Mouse (Mus musculus): ENCODE data around the gene Osgepl1. TPM values are rescaled to one million over a fixed set of nuclear protein-coding genes. Genes with fewer than 3 reads are reported as not detected.

Osgepl1 gene
- 17.2 and 19.8 TPM in 2 replicates for polyA plus RNA-seq (2012; rRNA removed)

DNA sequence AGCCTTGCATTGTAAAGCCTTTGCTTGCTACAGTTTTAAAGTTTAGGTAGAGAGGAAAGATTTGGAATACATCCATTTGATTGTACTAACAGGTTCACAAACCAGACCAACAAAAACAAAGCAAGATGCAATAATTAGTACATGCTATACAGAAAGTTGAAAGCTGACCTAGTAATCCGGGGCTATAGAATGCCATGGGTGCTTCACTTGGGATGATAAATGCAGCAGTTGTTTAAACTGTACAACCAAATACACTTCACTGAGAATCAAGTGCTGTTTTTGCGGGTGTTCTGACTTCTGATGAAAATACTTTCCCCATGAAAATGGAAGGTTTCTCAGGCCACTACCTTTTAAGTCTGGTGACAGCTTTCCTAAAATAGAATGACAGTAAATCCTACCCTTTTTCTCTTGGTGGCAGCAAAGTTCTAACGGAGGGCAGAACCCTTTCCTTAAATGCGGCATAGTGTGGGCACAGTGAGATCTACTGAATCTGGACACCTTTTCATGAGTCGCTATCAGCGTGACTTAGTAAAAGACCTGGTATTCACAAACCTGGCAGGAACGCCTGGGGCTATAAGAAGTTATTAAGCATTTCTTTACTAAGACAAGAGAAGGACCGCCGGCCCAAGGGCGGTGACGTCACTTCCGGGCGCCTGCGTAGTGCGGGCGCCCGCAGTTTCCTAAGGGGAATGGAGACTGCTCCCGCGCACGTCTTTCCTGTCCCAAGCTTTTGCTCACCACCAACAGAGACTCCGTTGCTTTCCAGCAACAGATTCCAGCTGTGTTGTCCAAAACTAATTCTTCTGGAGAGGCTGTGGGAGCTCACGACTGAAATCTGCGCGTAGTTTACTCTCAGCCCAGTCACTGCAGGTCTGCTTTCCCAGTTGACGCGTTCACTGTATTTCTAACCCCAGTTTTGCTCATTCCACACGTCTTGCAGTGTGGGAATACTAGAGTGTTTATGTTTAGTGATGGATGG is at the start of gene Osgepl1:
Gene Osgepl1 (plus strand): TSS at position 636 of the 979 bp plus-strand sequence.

DNA sequence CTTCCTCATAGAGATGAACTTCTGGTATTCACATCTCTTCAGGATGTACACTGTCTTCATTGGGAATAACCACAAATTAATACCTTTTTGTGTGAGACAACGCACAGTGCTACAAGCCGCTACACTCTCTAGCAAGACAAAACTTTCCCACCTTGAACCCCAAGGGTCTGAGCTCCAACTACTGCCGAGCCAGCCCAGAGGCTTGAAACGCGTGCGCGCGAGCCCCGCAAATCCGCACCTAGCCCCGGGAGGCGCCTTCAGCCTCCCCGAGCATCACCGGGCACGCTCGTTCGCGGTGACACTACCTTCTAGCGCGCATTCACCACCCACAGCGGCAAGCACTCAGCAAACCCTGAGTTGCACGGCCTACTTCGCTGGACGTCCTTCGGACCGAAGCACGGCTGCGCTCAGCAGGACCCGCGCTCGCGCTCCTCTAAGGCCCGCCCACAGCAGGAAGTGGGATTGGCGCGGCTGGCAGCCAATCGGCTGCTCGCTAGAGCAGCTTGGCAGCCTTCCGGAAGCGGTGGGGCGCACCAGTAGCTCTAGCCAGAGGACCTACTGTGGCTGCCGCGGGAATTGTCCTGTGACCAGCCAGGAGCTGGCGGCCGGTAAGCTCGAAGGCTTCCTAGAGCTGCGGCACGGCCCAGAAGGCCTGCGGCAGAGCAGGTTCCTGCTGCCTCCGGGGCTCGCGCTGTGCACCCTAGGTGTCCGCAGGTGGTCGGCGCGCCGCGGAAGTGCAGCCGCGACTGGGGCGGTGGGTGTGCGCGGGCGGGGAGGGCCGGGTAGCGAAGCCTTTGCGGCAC is 16.6 kb upstream of the Osgepl1 start, which contains the start of the genes Pms1, Ormdl1 and Gm28778:
Gene Pms1 (minus strand): TSS at position 438 of the 803 bp plus-strand sequence.
Gene Ormdl1 (plus strand): TSS at position 515 of the 803 bp plus-strand sequence.
Gene Gm28778 (plus strand): TSS at position 531 of the 803 bp plus-strand sequence.

DNA sequence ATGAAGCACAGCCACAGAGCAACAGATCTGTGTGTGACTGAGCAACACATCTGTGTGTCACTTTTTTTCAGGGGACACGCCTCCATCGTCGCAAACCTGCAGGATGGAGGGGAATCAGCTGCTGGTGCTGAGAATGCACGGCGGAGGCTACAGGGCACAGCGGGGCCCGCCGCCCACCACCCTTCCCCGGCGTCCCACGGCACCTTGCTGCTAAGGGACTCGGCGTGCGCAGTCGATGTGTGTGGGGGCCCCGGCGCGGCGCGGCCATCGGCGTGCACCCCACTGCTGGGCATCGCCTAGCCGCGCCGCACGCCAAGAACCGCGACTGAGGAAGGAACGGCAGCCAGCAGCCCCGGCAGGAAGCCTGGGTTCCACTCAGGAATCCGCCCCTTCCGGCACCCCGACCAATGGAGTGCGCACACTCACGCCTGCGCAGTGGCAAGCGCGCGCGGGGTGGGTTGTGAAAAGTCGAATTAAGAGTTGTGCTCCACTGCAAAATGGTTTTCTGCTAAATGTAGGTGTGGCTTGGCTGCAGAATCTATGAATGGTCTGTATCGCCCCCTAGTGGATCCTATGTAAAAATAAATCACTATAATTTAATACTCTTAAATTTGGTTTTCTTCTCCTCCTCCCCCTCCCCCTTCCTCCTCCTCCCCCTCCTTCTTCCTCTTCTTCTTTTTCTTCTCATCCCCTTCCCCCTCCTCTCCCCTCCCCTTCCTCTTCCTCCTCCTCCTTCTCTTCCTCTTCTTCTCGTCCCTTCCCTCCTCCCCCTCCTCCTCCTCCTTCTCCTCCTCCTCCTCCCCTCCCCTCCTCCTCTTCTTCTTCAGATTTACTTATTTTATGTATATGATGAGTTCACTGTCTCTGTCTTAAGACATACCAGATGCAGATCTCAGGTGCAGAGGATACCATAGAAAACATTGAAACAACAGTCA is 39.2 kb downstream of the Osgepl1 start, which contains the start of the genes Asdurf, Gm28551 and Asnsd1:
Gene Asdurf (minus strand): TSS at position 293 of the 935 bp plus-strand sequence.
Gene Gm28551 (minus strand): TSS at position 341 of the 935 bp plus-strand sequence.
Gene Asnsd1 (minus strand): TSS at position 426 of the 935 bp plus-strand sequence.

Other genes starting within 250 kb of the Osgepl1 start
- 0.27 TPM in 1 of 2 replicates, not detected in the other for gene 1700019A02Rik, start 126.0 kb upstream of the Osgepl1 start, polyA plus RNA-seq (2012; rRNA removed)
- 5.7 and 7.0 TPM in 2 replicates for gene Pms1, start 16.6 kb upstream of the Osgepl1 start, polyA plus RNA-seq (2012; rRNA removed)
- gene Ormdl1, start 16.5 kb upstream of the Osgepl1 start, polyA plus RNA-seq (2012; rRNA removed), result 32.9 and 38.2 TPM in 2 replicates
- gene Gm28778, start 16.5 kb upstream of the Osgepl1 start, polyA plus RNA-seq (2012; rRNA removed), result 2.6 and 4.2 TPM in 2 replicates
- gene Asdurf, start 39.0 kb downstream of the Osgepl1 start, polyA plus RNA-seq (2012; rRNA removed), result not detected in 2 replicates
- 0.66 and 0.90 TPM in 2 replicates for gene Gm28551, start 39.0 kb downstream of the Osgepl1 start, polyA plus RNA-seq (2012; rRNA removed)
- gene Asnsd1, start 39.1 kb downstream of the Osgepl1 start, polyA plus RNA-seq (2012; rRNA removed), result 31.0 and 31.5 TPM in 2 replicates